Mouse (Mus musculus) bone marrow macrophage, adult 2 months (primary cell): ENCODE data around the gene Tomm6.

Experiments
- CTCF ChIP-seq: IDR thresholded peaks from 2 replicates; pipeline ENCODE4 v1.5.1; 2012; ENCODE audit warnings: low read depth, mild to moderate bottlenecking, low read length, moderate library complexity
- POLR2A ChIP-seq: IDR thresholded peaks from 2 replicates; pipeline ENCODE4 v1.6.1; 2012; ENCODE audit warnings: mild to moderate bottlenecking, low read depth, low read length, borderline replicate concordance

DNA sequence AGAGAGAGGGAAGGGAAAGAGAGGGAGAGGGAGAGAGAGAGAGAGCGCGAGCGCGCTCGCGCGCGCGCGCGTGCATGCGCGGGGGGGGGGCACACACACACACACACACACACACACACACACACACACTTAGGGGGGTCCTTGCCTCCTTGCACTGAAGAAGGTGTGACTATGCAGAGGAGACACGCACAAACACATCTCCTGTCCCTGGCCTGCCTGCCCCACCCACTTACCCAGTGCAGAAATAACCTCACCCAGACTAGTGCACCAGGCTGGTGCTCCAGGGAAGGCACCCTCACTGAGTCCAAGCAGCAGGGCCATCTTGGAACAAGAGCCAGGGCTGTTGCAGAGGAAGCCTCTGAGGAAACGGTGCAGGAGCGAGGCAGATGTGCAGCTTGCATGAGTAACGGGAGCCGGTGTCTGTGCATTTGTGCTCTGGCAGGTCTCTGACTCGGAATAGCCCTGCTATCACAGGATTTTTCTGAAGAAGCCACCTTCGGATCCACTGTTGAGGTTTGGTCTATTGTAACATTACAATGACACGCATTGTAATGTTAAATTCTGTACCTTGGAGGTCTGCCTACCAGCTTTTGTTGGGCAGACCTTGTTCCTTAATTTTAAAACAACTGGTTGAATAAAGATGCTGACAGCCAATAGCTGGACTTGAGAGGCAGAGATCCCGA is 24.8 kb upstream of the Tomm6 start:
- no peak for TF ChIP-seq POLR2A
- no peak for TF ChIP-seq CTCF
